Mouse (Mus musculus) cerebellum, postnatal 10 days (tissue): Measurements from ENCODE around the gene Gm10153.
"Not testable (repeated sequence)": the region's sequence is repeated elsewhere in the genome, so short reads cannot be mapped to it uniquely, and the experiment has no call there.

Source experiments
- DNase-seq, 2 experiments: peaks; one replicate each; pipeline ENCODE4 v3.0.0; 2021; ENCODE audit warnings: mixed read lengths in 2 of 2

Gene Gm10153

DNA sequence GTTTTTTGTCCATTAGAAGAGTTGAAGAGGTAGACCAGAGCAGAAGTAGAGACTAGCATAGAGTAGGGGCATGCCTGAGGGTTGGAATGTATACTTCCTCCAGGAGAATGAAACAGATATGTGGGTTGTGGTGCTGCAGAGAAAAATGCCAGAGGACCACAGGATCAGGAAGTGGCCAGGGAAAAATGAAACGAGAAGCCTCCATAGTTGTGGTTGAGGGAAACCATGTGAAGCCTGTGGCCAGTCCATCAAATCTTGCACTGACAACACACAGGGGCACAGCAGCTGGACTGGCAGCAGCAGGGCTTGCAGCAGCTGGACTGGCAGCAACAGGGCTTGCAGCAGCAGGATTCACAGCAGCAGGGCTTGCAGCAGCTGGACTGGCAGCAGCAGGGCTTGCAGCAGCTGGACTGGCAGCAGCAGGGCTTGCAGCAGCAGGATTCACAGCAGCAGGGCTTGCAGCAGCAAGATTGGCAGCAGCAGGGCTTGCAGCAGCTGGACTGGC is 46.6 kb downstream of the Gm10153 start:
- DNase-seq = not testable (repeated sequence)

DNA sequence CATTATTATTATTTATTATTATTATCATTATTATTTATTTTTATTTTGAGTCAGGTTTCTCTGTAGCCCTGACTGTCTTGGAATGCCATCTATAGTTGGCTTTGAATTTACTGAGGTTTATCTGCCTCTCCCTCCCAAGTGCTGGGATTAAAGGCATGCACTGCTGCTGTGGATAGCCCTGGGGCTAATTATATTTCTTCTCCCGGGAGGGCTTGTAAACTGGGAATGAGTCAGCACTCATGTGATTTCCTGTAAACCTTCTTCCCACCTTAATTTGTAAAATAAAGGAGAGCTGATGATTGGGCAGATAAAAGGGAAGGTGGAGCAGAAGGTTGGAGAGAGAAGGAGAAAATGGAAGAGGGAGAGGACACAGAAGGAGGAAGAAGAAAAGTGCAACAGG is 49.5 kb downstream of the Gm10153 start:
- DNase-seq = no peak
